Mouse (Mus musculus): ENCODE measurements around the gene Gm42878.
A peak's percentile ranks its signal among the peaks of the same experiment; 100 is the strongest.

GRCm38 (mm10) chr5:121593451-121594401 is 48.4 kb upstream of the Gm42878 start, which contains the start of gene Aldh2:
- TF ChIP-seq CTCF (conservative IDR thresholded peaks at IDR 0.05 in 1 of 2, IDR thresholded peaks at IDR 0.05 in 1 of 2; ENCODE audit: low read depth in 2 of 2, low read length in 2 of 2) (no peak; a peak in 1 of 4 replicates), MAFK (IDR thresholded peaks at IDR 0.05; ENCODE audit: insufficient replicate concordance, low read length) (no peak), CHD1 (IDR thresholded peaks at IDR 0.05; ENCODE audit: low read depth, low read length) (no peak), BHLHE40 (IDR thresholded peaks at IDR 0.05; ENCODE audit: low read depth, low read length) (peak; percentile 55), ZMIZ1 (IDR thresholded peaks at IDR 0.05; ENCODE audit: low read depth, low read length) (0 out of 2 replicates have a peak, but pooled peaks have one; percentile 35), POLR2A (IDR thresholded peaks at IDR 0.05; ENCODE audit: low read depth, low read length) (peak; percentile 64), NRF1 (IDR thresholded peaks at IDR 0.05; ENCODE audit: low read depth, low read length) (peak; percentile 26; the same call in 1 of the 2 replicates), MAX (IDR thresholded peaks at IDR 0.05; ENCODE audit: low read length) (peak; percentile 82), POLR2AphosphoS2 (IDR thresholded peaks at IDR 0.05; ENCODE audit: low read depth, low read length) (no peak), EP300 (IDR thresholded peaks at IDR 0.05; ENCODE audit: low read length) (no peak), CHD2 (IDR thresholded peaks at IDR 0.05; ENCODE audit: low read length) (no peak), ZC3H11A (IDR thresholded peaks at IDR 0.05; ENCODE audit: low read depth, low read length) (no peak)
